Mouse (Mus musculus) liver, postnatal 0 days (tissue): ENCODE results near the gene Filip1.

Experiments
- CTCF ChIP-seq: sonication (generic); IDR thresholded peaks from 2 replicates; pipeline ENCODE4 v1.5.1; 2016; ENCODE audit warnings: antibody characterized with exemption, low read depth
- EP300 ChIP-seq: IDR thresholded peaks from 2 replicates; pipeline ENCODE4 v1.6.1; 2016; ENCODE audit warnings: antibody characterized with exemption, low read depth, mild to moderate bottlenecking

DNA sequence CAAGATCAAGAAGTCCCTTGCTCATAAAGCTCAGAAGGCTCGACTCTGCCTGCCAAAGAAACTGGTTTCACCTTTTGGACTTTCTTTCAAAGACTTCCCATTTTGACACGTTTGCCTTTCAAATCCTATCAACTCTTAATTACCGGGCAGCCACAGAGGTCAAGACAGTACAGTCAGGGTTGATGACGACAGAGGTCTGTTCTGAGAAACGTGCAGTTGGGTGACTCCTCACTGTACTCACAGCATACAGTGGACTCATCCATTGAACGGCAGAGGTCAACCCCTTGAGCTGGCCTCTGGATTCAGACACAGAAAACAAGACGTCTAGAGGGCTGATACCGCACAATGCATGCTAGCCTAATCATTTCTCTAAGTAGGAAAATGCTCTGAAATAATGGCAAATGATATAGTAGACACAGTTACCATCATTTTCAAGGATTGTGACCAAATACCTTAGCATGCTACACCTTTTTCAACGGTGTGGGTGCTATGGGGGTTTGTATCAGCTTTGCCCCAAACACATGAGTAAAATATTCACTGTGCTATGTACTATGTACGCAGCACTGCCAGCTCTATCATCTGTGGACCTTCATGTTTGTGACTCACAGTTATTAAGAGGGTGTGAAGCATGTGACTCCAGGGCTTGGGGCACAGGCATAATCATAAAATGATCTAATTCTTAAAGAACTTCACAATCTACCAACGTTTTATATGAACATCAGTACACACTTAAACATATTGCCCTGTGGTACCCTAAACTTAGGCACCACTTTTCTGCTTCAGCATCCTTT, 74.0 kb downstream of the Filip1 start:
- TF ChIP-seq CTCF, result no peak
- TF ChIP-seq EP300, result no peak
